Mouse (Mus musculus) lung, postnatal 0 days (tissue): ENCODE results near the gene Dlgap4. TPM values are rescaled to one million over a fixed set of nuclear protein-coding genes. Genes with fewer than 3 reads are reported as not detected.
A peak's percentile ranks its signal among the peaks of the same experiment; 100 is the strongest.

Experiments used
- ATAC-seq: fragments of 200-750 bp; cut with Nextera tagmentation; 2 replicates; pipeline ENCODE4 v1.8.0; 2017; ENCODE audit warnings: moderate library complexity
- DNase-seq: peaks from one replicate; pipeline ENCODE4 v3.0.0-alpha.2; 2016; ENCODE audit warnings: low spot score
- H3K27ac ChIP-seq: fragments of 300-500 bp; sonication (generic); 2 replicates; pipeline ENCODE4 v1.5.1; 2014; ENCODE audit warnings: antibody characterized with exemption, mild to moderate bottlenecking, low read length, mixed read lengths
- H3K27me3 ChIP-seq: fragments of 300-500 bp; sonication (generic); replicated peaks from 2 replicates; pipeline ENCODE4 v1.6.1; 2014; ENCODE audit warnings: low read length, mixed read lengths; ENCODE audit not compliant: insufficient read depth
- H3K36me3 ChIP-seq: fragments of 300-500 bp; sonication (generic); 2 replicates; pipeline ENCODE4 v1.6.1; 2014; ENCODE audit warnings: low read length, mixed read lengths; ENCODE audit not compliant: insufficient read depth
- H3K4me1 ChIP-seq: fragments of 300-500 bp; sonication (generic); 2 replicates; pipeline ENCODE4 v1.6.1; 2014; ENCODE audit warnings: antibody characterized with exemption, low read depth, low read length, mixed read lengths; ENCODE audit not compliant: insufficient read depth
- H3K4me2 ChIP-seq: fragments of 300-500 bp; sonication (generic); replicated peaks from 2 replicates; pipeline ENCODE4 v1.6.1; 2014; ENCODE audit warnings: low read depth, mild to moderate bottlenecking, low read length, moderate library complexity, mixed read lengths
- H3K4me3 ChIP-seq: fragments of 300-500 bp; sonication (generic); 2 replicates; pipeline ENCODE4 v1.5.1; 2014; ENCODE audit warnings: low read depth, low read length
- H3K9ac ChIP-seq: fragments of 300-500 bp; sonication (generic); replicated peaks from 2 replicates; pipeline ENCODE4 v1.6.1; 2014; ENCODE audit warnings: low read depth, mild to moderate bottlenecking
- H3K9me3 ChIP-seq: fragments of 300-500 bp; sonication (generic); 2 replicates; pipeline ENCODE4 v1.6.1; 2016; ENCODE audit warnings: low read length, mixed read lengths
- CTCF ChIP-seq: IDR thresholded peaks from 2 replicates; pipeline ENCODE4 v1.5.1; 2016; ENCODE audit warnings: antibody characterized with exemption, mild to moderate bottlenecking
- EP300 ChIP-seq: IDR thresholded peaks from 2 replicates; pipeline ENCODE4 v1.6.1; 2016; ENCODE audit warnings: antibody characterized with exemption, mild to moderate bottlenecking, control low read depth
- WGBS: fragments of 180-500 bp; shearing (Covaris S2); extraction: QIAGEN DNeasy Blood & Tissue Kit; methylation state at CpG from one replicate; pipeline ENCODE4 v1.1.7; 2014; 5-methylcytosine and 5-hydroxymethylcytosine counted together
- polyA plus RNA-seq: library from polyadenylated mRNA; unstranded; fragments of >200 nt; fragmentation: Nextera tagmentation; extraction: Ambion mirVana; gene quantifications from 2 replicates; pipeline ENCODE4 v1.2.1, GENCODE M21; 2015

The Dlgap4 gene
- polyA plus RNA-seq, 1 experiment from 2014 or later, result 74.0 TPM

- no peak overlapping the region for H3K27ac ChIP-seq
- DNase-seq, result no peak
- no peak overlapping the region for H3K4me2 ChIP-seq
- no peaks in the 10 kb centered on the region for H3K36me3 ChIP-seq
- H3K4me3 ChIP-seq, result no peak overlapping the region
- no peaks in the 10 kb centered on the region for H3K27me3 ChIP-seq
- H3K9ac ChIP-seq, result no peak overlapping the region
- TF ChIP-seq EP300 (no peak), CTCF (no peak)
- no peak for ATAC-seq
- no peaks in the 10 kb centered on the region for H3K9me3 ChIP-seq
- 69% methylated on average over 5 of the region's 5 CpGs for WGBS
- no peaks in the 10 kb centered on the region for H3K4me1 ChIP-seq
These were observed 35.9 kb downstream of the Dlgap4 start for GRCm38 (mm10) chr2:156649450-156649849.

GRCm38 (mm10) chr2:156651019-156651418, 37.5 kb downstream of the Dlgap4 start:
- WGBS, result 61% methylated on average over 6 of the region's 6 CpGs
- Histone ChIP-seq H3K4me1 (no peaks in the 10 kb centered on the region), H3K9ac (no peak overlapping the region), H3K9me3 (no peaks in the 10 kb centered on the region), H3K36me3 (no peaks in the 10 kb centered on the region), H3K4me2 (no peak overlapping the region), H3K27me3 (no peaks in the 10 kb centered on the region), H3K4me3 (no peak overlapping the region), H3K27ac (no peak overlapping the region)
- no peak for ATAC-seq
- no peak for DNase-seq
- TF ChIP-seq CTCF, result no peak
- TF ChIP-seq EP300, result no peak

- H3K4me2 ChIP-seq, result no peak overlapping the region
- WGBS, result 8% methylated on average over 8 of the region's 8 CpGs
- no peak overlapping the region for H3K27ac ChIP-seq
- no peak for TF ChIP-seq CTCF
- TF ChIP-seq EP300, result no peak
- H3K36me3 ChIP-seq, result no peaks in the 10 kb centered on the region
- H3K27me3 ChIP-seq, result no peaks in the 10 kb centered on the region
- H3K9me3 ChIP-seq, result no peaks in the 10 kb centered on the region
- no peak overlapping the region for H3K9ac ChIP-seq
- no peak overlapping the region for H3K4me3 ChIP-seq
- DNase-seq, result peak; percentile 63
- ATAC-seq, result peak; percentile 47
- H3K4me1 ChIP-seq, result no peaks in the 10 kb centered on the region
These were observed 39.3 kb downstream of the Dlgap4 start for GRCm38 (mm10) chr2:156652841-156653240.

GRCm38 (mm10) chr2:156654148-156654547, 40.6 kb downstream of the Dlgap4 start:
- DNase-seq (no peak), ATAC-seq (no peak)
- WGBS, result 63% methylated on average over 5 of the region's 5 CpGs
- Histone ChIP-seq H3K36me3 (no peaks in the 10 kb centered on the region), H3K4me2 (no peak overlapping the region), H3K4me1 (no peaks in the 10 kb centered on the region), H3K4me3 (no peak overlapping the region), H3K9me3 (no peaks in the 10 kb centered on the region), H3K27ac (no peak overlapping the region), H3K27me3 (no peaks in the 10 kb centered on the region), H3K9ac (no peak overlapping the region)
- no peak for TF ChIP-seq EP300
- TF ChIP-seq CTCF, result no peak

GRCm38 (mm10) chr2:156655626-156656025, 42.1 kb downstream of the Dlgap4 start:
- Histone ChIP-seq H3K9ac (no peak overlapping the region), H3K27me3 (no peaks in the 10 kb centered on the region), H3K9me3 (no peaks in the 10 kb centered on the region), H3K36me3 (no peaks in the 10 kb centered on the region), H3K4me1 (no peaks in the 10 kb centered on the region), H3K4me2 (no peak overlapping the region), H3K4me3 (no peak overlapping the region), H3K27ac (no peak overlapping the region)
- TF ChIP-seq EP300 (no peak), CTCF (no peak)
- ATAC-seq, result no peak
- DNase-seq, result no peak
- WGBS, result 57% methylated on average over 5 of the region's 5 CpGs

- 75% methylated on average over 8 of the region's 8 CpGs for WGBS
- TF ChIP-seq CTCF (no peak), EP300 (no peak)
- Histone ChIP-seq H3K4me1 (no peaks in the 10 kb centered on the region), H3K27me3 (no peaks in the 10 kb centered on the region), H3K36me3 (no peaks in the 10 kb centered on the region), H3K4me3 (no peak overlapping the region), H3K27ac (no peak overlapping the region), H3K9ac (no peak overlapping the region), H3K4me2 (no peak overlapping the region), H3K9me3 (no peaks in the 10 kb centered on the region)
- ATAC-seq, result no peak
- no peak for DNase-seq
These were observed 44.0 kb downstream of the Dlgap4 start for GRCm38 (mm10) chr2:156657522-156657921.

GRCm38 (mm10) chr2:156658221-156658620, 44.7 kb downstream of the Dlgap4 start:
- WGBS, result 82% methylated on average over 10 of the region's 10 CpGs
- no peak for ATAC-seq
- no peaks in the 10 kb centered on the region for H3K27me3 ChIP-seq

More at GRCm38 (mm10) chr2:156658221-156658620, 44.7 kb downstream of the Dlgap4 start:
- no peak for TF ChIP-seq EP300
- TF ChIP-seq CTCF, result no peak
- no peak overlapping the region for H3K27ac ChIP-seq
- no peak overlapping the region for H3K9ac ChIP-seq
- no peaks in the 10 kb centered on the region for H3K36me3 ChIP-seq
- no peak for DNase-seq
- no peak overlapping the region for H3K4me3 ChIP-seq
- H3K4me2 ChIP-seq, result no peak overlapping the region
- no peaks in the 10 kb centered on the region for H3K4me1 ChIP-seq
- H3K9me3 ChIP-seq, result no peaks in the 10 kb centered on the region
